Mouse (Mus musculus) splenic B cell, adult 2 months (primary cell): ENCODE measurements around the gene Tmem37.

Experiments used
- DNase-seq: peaks from one replicate; pipeline ENCODE4 v3.0.0-alpha.2; 2011; ENCODE audit warnings: low read depth, low spot score
- H3K27me3 ChIP-seq: 2 replicates; pipeline ENCODE4 v1.6.1; 2012; ENCODE audit warnings: mild to moderate bottlenecking, low read length, moderate library complexity, mixed read lengths; ENCODE audit not compliant: control insufficient read depth, poor library complexity, insufficient read depth, severe bottlenecking
- H3K36me3 ChIP-seq: 2 replicates; pipeline ENCODE4 v1.6.1; 2012; ENCODE audit warnings: mild to moderate bottlenecking, low read length, moderate library complexity, mixed read lengths; ENCODE audit not compliant: control insufficient read depth, poor library complexity, insufficient read depth, severe bottlenecking

Tmem37 gene

DNA sequence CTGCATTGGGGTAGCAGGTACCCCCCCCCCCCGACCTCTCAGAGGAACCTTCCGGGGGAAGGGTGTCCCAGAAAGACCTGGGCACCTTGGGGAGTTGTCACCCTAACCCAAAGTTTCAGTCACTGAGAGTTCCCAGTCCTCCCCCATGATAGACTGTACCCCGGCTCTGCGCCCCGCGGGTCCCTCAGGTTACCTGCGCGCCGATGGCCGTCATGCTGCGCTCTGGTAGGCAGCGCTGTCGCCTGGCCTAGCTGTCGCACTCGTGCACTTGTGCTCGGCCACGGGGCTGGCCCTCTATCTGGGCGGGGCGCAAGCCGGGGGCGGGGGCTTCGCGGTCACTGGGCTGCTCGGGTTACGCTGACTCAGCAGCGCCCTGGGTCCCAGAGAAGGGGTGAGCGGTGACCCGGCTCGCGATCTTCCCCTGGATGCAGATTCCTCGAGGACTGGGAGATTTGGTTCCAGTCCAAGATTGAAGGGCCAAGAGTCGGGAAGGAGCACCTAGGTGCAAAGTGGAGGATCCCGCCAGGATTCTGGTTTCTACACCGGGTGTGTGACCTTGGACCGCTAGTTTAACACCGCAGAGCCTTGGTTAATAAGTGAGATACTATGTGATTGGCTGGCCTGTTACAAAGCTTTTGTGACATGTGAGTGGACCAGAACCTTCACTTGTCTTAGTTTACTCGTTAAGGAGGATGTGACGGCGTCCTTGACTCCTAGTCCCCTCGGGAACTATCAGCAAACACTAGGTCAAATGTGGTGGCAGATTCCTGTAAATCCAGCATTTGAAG is at the start of gene Tmem37:
Gene Tmem37, minus strand, starts transcription at position 556 of the 788 bp plus-strand sequence.
- peak; percentile 17 for DNase-seq
- H3K27me3 ChIP-seq = no peaks in the 10 kb centered on the region
- H3K36me3 ChIP-seq = no peaks in the 10 kb centered on the region

DNA sequence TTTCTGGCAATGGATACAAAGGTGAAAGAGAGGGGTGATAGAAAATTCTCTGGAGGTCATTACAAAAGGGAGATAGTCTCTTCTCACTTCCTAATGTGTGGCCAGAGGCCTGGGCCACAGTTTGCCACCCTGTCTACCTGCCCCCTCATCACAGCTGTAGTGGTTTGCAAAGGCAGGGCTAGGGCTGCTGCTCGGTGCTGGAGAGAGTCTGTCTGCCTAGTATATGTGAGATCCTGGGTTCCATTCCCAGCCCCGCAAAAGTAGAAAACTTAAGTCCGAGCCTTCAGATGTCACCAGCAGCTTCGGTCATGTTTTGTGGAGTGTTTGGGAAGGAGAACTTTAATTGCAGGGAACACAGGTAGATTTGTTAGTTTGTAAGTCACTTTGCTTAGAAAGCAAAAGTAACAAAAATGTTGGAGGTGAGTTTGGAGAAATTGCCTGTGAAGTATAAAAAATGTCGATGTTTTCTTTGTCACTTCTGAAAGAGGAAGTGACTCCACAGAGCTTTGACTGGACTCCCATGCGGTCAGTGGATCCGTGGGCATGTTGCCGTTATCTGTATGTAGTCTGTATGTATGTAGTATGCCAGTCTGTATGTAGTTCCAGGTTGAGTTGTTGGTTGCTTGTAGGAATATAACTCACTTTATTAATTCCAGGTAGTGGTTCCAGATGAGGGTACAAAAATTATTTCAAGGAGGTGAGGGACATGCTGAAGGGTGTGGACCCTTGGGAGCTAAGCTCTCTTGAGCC is 48.9 kb upstream of the Tmem37 start:
- peak; percentile 21 for DNase-seq
- Histone ChIP-seq H3K36me3 (no peaks in the 10 kb centered on the region), H3K27me3 (no peaks in the 10 kb centered on the region)

DNA sequence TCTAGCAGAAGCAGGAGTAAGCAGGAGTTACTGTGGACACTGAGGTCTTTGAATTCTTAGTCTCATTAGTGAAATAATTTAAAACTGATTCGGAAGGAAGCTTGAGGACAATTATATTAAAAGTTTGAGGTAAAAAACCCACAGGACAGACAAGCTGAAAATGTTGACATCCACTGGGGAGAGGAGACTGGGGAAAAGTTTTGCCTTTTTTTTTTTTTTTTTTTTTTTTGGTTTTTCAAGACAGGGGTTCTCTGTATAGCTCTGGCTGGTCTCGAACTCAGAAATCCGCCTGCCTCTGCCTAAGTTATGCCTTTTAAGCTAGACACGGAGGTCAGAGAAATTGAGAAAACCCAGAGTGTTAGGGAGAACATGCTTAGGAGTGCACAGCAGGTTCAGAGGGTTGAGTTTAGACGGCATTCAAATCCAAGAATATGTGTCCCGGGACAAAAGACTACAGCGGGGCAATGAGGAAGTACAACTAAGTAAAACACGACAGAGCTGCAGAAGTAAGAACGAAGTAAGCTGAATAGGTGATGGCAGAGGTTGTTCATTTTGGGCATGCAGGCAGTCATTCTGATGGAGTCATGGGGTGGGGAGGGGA is 48.2 kb upstream of the Tmem37 start:
- DNase-seq = peak; percentile 20
- H3K27me3 ChIP-seq = no peaks in the 10 kb centered on the region
- H3K36me3 ChIP-seq = no peaks in the 10 kb centered on the region

DNA sequence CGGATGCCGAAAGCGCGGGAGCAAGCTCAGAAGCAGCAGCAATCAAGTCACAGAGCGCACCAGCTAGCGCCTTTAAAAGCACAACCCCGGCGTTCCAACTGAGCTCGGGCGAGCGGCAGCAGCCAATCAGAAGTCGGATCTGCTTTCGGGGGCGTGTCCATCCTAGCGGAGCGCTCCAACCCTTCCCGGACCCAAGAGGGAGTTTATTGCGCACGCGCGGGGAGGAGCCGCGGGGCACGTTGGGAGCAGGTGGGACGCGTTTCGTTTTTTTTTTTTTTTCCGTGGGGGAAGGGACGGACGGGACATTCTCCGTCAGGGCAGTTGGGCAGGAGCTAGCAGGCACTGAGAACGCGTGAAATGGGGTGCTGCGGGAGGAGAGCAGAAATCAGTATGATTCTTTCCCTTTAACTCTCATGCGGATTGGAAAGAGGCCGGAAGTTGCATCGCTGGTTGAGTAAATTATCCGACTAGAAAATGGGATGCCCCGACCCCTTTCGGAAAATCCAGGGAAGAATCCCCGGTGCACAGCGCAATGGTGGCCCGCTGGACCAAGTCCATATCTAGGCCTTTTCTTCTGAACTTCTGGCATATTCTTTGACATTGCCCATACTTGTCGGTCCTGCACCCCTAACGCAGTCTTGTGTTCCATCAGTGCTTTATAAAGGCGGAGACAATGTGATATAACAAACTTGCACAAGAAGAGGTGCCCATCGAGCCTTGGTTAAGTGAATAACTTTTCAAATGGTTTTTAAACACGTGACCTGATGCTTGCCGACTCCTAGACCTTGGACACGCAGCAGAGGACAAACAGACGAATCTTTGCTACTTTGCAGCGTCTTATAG is 47.3 kb upstream of the Tmem37 start, which contains the start of the genes Dbi and 3110009E18Rik:
Gene Dbi, minus strand, starts transcription at position 110 of the 843 bp plus-strand sequence.
Gene 3110009E18Rik, plus strand, starts transcription at position 219 of the 843 bp plus-strand sequence.
- DNase-seq = peak; percentile 95
- Histone ChIP-seq H3K27me3 (no peaks in the 10 kb centered on the region), H3K36me3 (peaks cover 1% of the 10 kb centered on the region; the same call in 1 of the 2 replicates)

DNA sequence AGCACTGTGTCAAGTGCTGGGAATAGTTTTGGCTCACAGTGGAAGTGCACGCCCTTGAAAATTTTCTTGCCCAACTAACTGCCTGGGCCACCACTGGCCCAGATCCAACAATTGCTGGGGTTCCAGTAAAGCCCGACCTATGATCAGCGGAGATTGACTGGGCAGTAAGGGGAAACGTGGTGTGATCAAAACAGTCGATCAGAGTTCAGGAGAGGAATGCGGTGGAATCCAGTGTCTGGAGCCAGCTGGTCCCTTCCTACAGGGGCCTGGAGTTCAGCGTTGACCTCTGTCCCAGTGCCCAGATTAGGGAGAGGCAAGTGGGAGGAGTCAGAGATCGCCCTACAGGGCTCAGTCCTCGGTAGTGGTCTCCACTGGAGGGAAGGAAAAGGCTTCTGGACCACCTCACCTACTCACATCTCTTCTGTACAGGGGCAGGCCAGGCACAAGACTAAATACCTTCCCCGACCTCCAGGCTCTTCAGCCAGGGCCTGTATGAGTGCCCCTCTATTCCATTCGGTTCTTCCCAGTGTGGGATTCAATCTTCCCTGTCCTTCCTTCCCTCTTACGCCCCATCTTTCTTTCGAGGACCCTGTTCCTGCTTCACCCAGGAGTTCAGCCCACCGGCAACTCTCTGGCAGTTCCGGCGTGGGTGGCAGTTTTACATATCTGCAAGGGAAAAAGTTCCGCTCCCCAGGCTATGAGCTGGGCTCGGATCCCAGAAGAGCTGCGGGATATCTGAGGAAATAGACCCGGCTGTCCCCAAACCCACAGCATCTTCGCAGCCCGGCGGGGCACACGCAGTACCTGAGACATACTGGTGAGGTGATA is 46.5 kb upstream of the Tmem37 start:
- H3K27me3 ChIP-seq = no peaks in the 10 kb centered on the region
- no peak for DNase-seq
- peaks cover 1% of the 10 kb centered on the region for H3K36me3 ChIP-seq

- H3K36me3 ChIP-seq = peaks cover 5% of the 10 kb centered on the region
- DNase-seq = no peak
- H3K27me3 ChIP-seq = no peaks in the 10 kb centered on the region; the same call in 1 of the 2 replicates
These were observed 45.5 kb upstream of the Tmem37 start for GRCm38 (mm10) chr1:120119389-120119788.

DNA sequence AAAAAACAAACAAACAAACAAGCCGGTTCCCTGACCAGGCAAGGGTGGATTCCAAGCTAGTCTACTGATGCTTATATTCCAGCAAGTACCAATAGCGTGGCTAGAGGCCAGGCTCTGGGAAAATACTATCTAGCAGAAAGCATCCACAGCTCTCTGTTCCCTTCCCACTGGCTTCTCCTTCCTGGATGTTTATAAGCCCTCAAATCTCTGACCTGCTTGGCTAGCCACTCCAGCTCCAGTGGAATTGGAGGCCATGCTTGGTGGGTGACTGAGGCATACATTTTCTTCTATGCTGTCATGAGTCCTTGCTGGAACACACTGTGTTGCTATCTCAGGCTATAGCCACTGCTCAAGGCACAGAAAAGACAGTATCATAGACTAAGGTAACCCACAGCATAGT is 45.0 kb upstream of the Tmem37 start:
- peaks cover 8% of the 10 kb centered on the region for H3K36me3 ChIP-seq
- no peak for DNase-seq
- no peaks in the 10 kb centered on the region; the same call in 1 of the 2 replicates for H3K27me3 ChIP-seq

GRCm38 (mm10) chr1:120116106-120116505 is 42.2 kb upstream of the Tmem37 start:
- Histone ChIP-seq H3K36me3 (peaks cover 9% of the 10 kb centered on the region), H3K27me3 (no peaks in the 10 kb centered on the region; the same call in 1 of the 2 replicates)
- DNase-seq = no peak

- no peak for DNase-seq
- H3K27me3 ChIP-seq = no peaks in the 10 kb centered on the region; the same call in 1 of the 2 replicates
These were observed 41.8 kb upstream of the Tmem37 start for GRCm38 (mm10) chr1:120115671-120116081.

DNA sequence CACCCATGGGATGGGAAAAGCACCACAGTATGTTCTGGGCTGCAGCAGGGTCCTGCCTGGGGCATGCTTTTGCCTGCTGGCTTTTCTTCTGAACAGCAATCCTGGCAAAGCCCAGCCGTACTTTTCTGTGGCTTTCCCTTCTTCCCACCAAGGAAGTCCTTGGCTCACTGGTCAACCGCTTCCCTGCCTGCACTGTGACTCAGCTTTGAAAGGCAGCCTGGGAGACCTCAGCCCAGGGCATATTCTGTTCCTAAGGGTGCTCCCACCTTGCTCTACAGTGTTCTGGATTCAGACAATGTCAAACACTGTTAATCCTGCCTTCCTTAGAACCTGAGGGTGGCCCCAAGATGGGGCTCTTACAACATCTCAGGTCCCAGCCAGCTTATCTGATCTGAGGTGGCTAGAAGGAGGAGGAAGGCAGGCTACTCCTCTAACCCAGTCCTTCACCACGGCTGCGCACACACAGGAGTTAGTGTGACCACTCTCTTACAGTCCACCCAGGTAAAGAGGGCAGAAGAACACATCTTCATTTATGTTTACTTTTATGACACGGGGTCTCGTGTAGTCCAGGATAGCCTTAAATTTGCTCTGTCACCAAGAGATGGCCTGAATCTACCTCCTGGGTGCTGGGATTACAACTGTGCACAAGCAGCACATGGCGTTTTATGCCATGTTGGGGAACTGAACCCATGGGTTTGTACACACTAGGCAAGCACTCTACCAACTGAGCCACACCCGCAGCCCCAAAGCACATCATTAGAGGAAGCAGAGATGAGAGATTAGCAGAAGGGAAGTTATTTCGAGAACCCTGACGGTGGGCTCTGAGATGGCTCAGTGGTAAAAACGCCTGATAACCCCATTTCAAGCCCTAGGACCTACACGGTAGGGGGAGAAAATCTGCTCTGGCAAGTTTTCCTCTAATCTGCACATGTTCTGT is 38.6 kb upstream of the Tmem37 start:
- Histone ChIP-seq H3K27me3 (no peaks in the 10 kb centered on the region; the same call in 1 of the 2 replicates), H3K36me3 (peaks cover 9% of the 10 kb centered on the region)
- no peak for DNase-seq

More at GRCm38 (mm10) chr1:120115671-120116081, 41.8 kb upstream of the Tmem37 start:
- peaks cover 9% of the 10 kb centered on the region for H3K36me3 ChIP-seq

DNA sequence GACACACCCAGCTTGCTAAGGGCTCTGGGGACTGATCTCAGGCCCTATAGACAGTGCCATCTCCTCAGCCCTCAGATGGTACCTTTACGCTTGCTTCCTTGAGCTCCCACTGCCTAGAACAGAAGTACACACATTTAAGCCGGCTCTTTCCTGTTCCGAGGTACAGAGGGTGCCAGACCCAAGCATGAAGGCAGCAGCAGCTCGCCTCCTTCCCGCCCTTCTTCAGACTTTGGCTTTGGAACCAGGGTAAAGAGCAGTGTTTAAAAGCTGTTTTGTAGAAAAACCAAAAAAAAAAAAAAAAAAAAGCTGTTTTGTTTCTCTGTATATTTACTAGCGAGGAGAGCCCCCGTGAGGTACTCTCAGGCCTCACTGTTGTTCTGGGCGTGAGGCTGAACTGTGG is 37.9 kb upstream of the Tmem37 start:
- Histone ChIP-seq H3K36me3 (peaks cover 9% of the 10 kb centered on the region), H3K27me3 (no peaks in the 10 kb centered on the region; the same call in 1 of the 2 replicates)
- no peak for DNase-seq

DNA sequence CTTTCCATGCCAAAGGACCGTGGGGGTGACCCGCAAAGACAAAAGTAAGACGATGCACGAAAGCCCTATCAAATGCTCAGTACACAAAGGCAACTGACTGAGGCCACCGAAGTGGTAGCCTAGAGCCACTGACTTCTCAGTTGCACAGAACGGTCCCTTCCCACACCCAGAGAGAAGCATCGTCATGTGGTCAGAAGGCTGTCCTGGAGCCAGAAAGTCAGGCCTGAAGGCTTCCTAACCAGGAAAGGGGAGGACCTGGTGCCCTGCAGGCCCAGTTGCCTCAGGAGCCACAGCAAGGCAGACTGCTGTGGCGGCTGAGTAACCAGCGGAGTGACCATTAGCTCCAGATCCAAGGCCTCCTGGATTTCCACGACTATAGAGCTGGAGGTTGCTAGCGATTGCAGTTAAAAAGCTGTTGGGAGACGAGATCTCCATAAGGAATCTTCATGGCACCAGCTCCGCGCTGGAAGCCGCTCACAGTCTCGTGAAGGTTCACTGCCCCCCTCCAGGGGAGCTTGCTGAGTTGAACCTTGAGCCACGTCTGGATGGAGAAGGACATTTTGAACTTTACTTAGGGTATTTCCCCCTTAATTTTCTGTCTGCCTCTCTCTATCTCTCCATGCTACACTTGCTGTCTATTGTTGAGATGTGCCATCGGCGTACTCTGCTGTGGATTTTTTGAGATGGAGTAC is 36.0 kb upstream of the Tmem37 start:
- peaks cover 8% of the 10 kb centered on the region; the same call in 1 of the 2 replicates for H3K36me3 ChIP-seq
- DNase-seq = no peak
- H3K27me3 ChIP-seq = no peaks in the 10 kb centered on the region; the same call in 1 of the 2 replicates
